Mouse (Mus musculus): ENCODE data around the gene Gipr. TPM values are rescaled to one million over a fixed set of nuclear protein-coding genes. Genes with fewer than 3 reads are reported as not detected.

Gipr gene
- polyA plus RNA-seq, 1 experiment from 2014 or later: 3.1 TPM

DNA sequence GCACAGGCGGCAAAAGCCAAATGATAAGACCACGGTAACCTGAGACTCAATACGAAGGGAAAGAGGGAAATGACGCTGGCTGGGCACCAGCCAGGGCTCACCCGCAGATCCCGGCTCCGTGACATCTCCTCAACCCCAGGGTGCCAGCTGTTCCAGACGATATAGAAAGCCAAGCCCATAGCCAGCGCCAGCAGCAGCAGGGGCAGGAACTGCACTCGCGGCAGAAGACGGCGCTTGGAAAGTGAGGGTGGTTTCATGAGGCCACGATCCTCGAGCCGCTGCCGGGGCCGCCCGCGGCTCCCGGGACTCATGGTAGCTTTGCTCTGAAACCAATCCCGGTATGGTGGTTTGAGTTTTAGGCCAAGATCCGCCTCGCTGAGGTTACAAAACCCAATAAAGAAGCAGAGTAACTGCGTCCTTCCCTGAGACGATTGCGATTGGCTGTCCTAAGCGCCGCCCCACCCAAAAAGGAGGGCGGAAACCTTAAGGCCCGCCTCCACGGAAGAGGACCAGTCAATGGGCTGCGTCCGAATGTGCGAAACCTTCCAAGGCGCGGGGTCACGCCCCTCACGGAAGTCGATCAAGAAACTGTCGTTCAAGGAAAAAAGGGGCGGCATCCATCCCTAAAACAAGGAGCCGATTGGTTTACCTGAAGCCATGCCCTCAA, 16.9 kb downstream of the Gipr start, which contains the start of gene Qpctl:
Gene Qpctl (minus strand): TSS at position 417 of the 667 bp plus-strand sequence.
- Histone ChIP-seq H3K9ac (replicated peaks; ENCODE audit: low read length) (peak within 1 kb of the TSS; percentile 63), H3K9me3 (ENCODE audit: control insufficient read depth, low read length) (no peaks in the 10 kb centered on the region), H3K4me1 (ENCODE audit: control insufficient read depth, insufficient read depth, low read length) (peaks cover 17% of the 10 kb centered on the region), H3K4me2 (ENCODE audit: low read length) (peak within 1 kb of the TSS; percentile 80), H3K27ac (replicated peaks; ENCODE audit: low read depth, low read length) (peak within 1 kb of the TSS; percentile 85), H3K27me3 (ENCODE audit: control insufficient read depth, insufficient read depth, low read length) (no peaks in the 10 kb centered on the region), H3K4me3 (replicated peaks; ENCODE audit: low read depth, low read length) (peak within 1 kb of the TSS; percentile 68), H3K36me3 (ENCODE audit: control insufficient read depth, insufficient read depth, low read length) (peaks cover 33% of the 10 kb centered on the region)
- peak; percentile 97 for ATAC-seq (ENCODE audit: low FRiP score, low TSS enrichment)
- peak; percentile 99 for DNase-seq
- WGBS: under 1% methylated on average over 43 of the region's 43 CpGs

DNA sequence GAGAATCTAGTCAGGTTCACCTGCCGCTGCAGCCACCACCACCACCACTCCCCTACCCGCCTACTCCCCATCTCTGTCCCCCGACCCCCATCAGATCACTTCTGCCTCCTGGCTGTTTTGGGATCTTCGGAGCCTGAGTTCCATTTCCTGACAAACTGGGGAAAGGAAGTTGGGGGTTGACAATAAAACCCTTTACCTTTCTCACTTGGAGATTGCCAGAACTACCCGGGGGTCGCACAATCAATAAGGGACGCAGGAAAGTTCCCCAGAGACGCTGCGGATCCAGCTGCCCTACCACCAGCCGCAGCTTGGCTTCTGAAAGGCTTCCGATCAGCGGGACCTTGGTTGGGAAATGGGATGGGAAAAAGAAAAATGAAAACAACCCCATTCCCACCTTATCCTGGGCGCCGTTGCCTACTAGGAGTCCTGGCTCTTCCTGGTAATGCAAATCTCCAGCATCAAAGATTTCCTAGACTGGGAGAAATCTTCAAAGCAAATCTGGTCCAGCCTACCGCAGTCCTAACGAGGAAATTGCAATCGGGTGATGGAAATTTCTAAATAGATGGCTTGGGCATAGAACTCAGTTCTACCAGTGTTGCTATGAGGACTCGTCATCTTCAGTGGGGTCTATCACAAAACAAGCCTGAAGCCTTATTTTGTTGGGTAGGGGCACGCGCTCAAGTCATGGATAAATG, 17.6 kb downstream of the Gipr start:
- Histone ChIP-seq H3K9ac (replicated peaks; ENCODE audit: low read length) (peak overlapping the region; percentile 63), H3K4me3 (replicated peaks; ENCODE audit: low read depth, low read length) (peak overlapping the region; percentile 68), H3K4me1 (ENCODE audit: control insufficient read depth, insufficient read depth, low read length) (peaks cover 17% of the 10 kb centered on the region), H3K9me3 (ENCODE audit: control insufficient read depth, low read length) (no peaks in the 10 kb centered on the region), H3K4me2 (ENCODE audit: low read length) (peak overlapping the region; percentile 80), H3K36me3 (ENCODE audit: control insufficient read depth, insufficient read depth, low read length) (peaks cover 26% of the 10 kb centered on the region), H3K27ac (replicated peaks; ENCODE audit: low read depth, low read length) (peak overlapping the region; percentile 85), H3K27me3 (ENCODE audit: control insufficient read depth, insufficient read depth, low read length) (no peaks in the 10 kb centered on the region)
- ATAC-seq (ENCODE audit: low FRiP score, low TSS enrichment) (no peak), DNase-seq (no peak)
- WGBS: 11% methylated on average over 20 of the region's 20 CpGs

DNA sequence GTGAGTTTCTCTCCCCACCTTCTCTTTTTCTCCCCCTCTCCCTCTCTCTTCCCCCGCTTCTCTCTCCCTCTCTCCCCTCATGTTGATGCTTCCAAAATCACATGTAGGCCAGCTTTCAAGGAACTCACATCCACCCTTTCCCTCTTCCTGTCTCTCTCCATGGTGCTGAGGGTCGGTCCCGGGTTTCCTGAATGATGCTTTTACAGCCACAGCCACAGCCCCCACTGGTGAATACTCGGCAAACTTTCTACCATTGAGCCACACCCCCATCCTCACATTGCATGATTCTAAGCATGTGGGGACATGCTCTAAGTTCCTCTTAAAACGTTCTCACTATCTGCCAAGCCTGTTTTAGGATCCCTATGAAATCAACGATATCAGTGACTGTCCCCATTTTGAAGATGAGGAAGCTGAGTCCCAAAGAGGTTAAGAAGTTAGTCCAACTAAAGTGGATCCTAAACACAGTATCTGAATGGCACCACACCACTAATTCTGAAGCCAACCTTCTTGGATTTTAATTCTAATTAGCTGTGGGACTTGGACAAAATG, 18.4 kb downstream of the Gipr start:
- Histone ChIP-seq H3K9ac (replicated peaks; ENCODE audit: low read length) (peak overlapping the region; percentile 63; the same call in 1 of the 2 replicates), H3K4me3 (replicated peaks; ENCODE audit: low read depth, low read length) (peak overlapping the region; percentile 68; the same call in 1 of the 2 replicates), H3K36me3 (ENCODE audit: control insufficient read depth, insufficient read depth, low read length) (peaks cover 26% of the 10 kb centered on the region), H3K9me3 (ENCODE audit: control insufficient read depth, low read length) (no peaks in the 10 kb centered on the region), H3K4me1 (ENCODE audit: control insufficient read depth, insufficient read depth, low read length) (peaks cover 17% of the 10 kb centered on the region), H3K4me2 (ENCODE audit: low read length) (peak overlapping the region; percentile 80), H3K27ac (replicated peaks; ENCODE audit: low read depth, low read length) (no peak overlapping the region), H3K27me3 (ENCODE audit: control insufficient read depth, insufficient read depth, low read length) (no peaks in the 10 kb centered on the region)
- ATAC-seq (ENCODE audit: low FRiP score, low TSS enrichment) (no peak), DNase-seq (no peak)
- 65% methylated on average over 6 of the region's 6 CpGs for WGBS

DNA sequence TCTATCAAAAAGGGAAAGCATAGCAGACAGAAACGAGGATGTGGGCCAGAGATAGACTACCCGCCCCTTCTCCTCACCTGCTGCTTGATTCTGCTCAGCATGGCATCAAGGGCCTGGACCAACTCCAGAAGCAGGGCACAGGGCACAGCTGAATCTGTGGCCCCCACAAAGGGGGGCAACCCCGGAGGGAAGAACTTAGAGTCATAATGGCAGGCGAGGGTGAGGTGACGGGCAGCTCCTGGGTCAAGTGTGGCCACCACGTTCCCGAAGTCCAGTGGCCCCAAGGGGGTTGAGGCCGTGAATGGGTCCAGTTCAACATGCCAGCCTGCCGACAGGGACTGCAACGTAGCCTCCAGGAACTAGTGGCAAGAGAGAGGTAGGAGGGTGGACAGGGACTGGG, 19.1 kb downstream of the Gipr start:
- Histone ChIP-seq H3K36me3 (ENCODE audit: control insufficient read depth, insufficient read depth, low read length) (peaks cover 26% of the 10 kb centered on the region), H3K27me3 (ENCODE audit: control insufficient read depth, insufficient read depth, low read length) (no peaks in the 10 kb centered on the region), H3K9ac (replicated peaks; ENCODE audit: low read length) (no peak overlapping the region), H3K4me3 (replicated peaks; ENCODE audit: low read depth, low read length) (no peak overlapping the region), H3K9me3 (ENCODE audit: control insufficient read depth, low read length) (no peaks in the 10 kb centered on the region), H3K27ac (replicated peaks; ENCODE audit: low read depth, low read length) (no peak overlapping the region), H3K4me1 (ENCODE audit: control insufficient read depth, insufficient read depth, low read length) (peaks cover 17% of the 10 kb centered on the region), H3K4me2 (ENCODE audit: low read length) (no peak overlapping the region)
- WGBS: 88% methylated on average over 10 of the region's 10 CpGs
- DNase-seq: no peak
- ATAC-seq (ENCODE audit: low FRiP score, low TSS enrichment): no peak

DNA sequence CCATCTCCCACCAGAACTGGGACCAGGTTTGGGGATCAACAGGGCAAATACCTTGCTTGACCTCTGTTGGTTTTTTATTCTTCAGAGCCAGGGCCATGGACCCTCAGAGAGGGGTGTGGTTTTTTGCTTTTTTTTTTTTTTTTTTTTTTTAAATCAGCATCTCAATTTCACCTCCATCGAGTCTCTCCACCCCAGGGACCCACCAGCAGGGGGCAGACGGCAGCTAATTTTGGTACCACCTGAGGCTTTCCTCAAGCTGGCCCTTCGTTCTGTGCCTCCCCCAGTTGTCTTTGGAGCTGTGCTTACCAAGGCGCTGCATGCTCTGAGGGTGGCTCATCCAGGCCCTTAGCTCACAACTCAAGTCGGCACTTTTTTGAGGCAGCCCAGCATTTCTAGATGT, 28.5 kb downstream of the Gipr start:
- 48% methylated on average over 5 of the region's 5 CpGs for WGBS
- H3K36me3 ChIP-seq (ENCODE audit: control insufficient read depth, insufficient read depth, low read length): peaks cover 65% of the 10 kb centered on the region

DNA sequence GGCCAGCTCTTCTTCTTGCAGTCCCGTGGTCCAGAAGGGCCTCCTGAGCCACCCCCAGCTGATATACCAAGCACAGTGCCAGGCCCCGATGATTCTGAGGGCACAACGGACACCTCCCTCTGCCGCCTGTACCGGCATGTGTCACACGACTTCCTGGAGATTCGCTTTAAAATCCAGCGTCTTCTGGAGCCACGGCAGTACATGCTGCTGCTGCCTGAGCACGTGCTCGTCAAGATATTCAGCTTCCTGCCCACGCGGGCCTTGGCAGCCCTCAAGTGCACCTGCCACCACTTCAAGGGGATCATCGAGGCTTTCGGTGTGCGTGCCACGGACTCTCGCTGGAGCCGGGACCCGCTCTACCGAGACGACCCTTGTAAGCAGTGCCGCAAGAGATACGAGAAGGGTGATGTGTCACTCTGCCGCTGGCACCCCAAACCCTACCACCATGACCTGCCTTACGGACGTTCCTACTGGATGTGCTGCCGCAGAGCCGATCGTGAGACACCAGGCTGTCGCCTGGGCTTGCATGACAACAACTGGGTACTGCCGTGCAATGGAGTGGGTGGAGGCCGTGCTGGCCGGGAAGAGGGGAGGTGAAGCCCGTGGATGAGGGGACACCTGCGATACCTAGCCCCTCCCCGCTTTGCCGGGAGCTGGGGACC, 29.1 kb downstream of the Gipr start:
- Histone ChIP-seq H3K4me2 (ENCODE audit: low read length) (no peak overlapping the region), H3K4me1 (ENCODE audit: control insufficient read depth, insufficient read depth, low read length) (peaks cover 5% of the 10 kb centered on the region; the same call in 1 of the 2 replicates), H3K9ac (replicated peaks; ENCODE audit: low read length) (no peak overlapping the region), H3K27me3 (ENCODE audit: control insufficient read depth, insufficient read depth, low read length) (no peaks in the 10 kb centered on the region), H3K36me3 (ENCODE audit: control insufficient read depth, insufficient read depth, low read length) (peaks cover 61% of the 10 kb centered on the region), H3K4me3 (replicated peaks; ENCODE audit: low read depth, low read length) (no peak overlapping the region), H3K9me3 (ENCODE audit: control insufficient read depth, low read length) (no peaks in the 10 kb centered on the region), H3K27ac (replicated peaks; ENCODE audit: low read depth, low read length) (no peak overlapping the region)
- DNase-seq (no peak), ATAC-seq (ENCODE audit: low FRiP score, low TSS enrichment) (peak; percentile 24; the same call in 1 of the 2 replicates)
- 95% methylated on average over 38 of the region's 38 CpGs for WGBS

More for the DNA sequence above, 28.5 kb downstream of the Gipr start:
- H3K27ac ChIP-seq (replicated peaks; ENCODE audit: low read depth, low read length): no peak overlapping the region
- DNase-seq: peak; percentile 56
- no peak for ATAC-seq (ENCODE audit: low FRiP score, low TSS enrichment)
- no peaks in the 10 kb centered on the region for H3K27me3 ChIP-seq (ENCODE audit: control insufficient read depth, insufficient read depth, low read length)
- H3K9ac ChIP-seq (replicated peaks; ENCODE audit: low read length): no peak overlapping the region
- no peaks in the 10 kb centered on the region for H3K9me3 ChIP-seq (ENCODE audit: control insufficient read depth, low read length)
- H3K4me1 ChIP-seq (ENCODE audit: control insufficient read depth, insufficient read depth, low read length): no peaks in the 10 kb centered on the region
- H3K4me2 ChIP-seq (ENCODE audit: low read length): no peak overlapping the region
- H3K4me3 ChIP-seq (replicated peaks; ENCODE audit: low read depth, low read length): no peak overlapping the region

DNA sequence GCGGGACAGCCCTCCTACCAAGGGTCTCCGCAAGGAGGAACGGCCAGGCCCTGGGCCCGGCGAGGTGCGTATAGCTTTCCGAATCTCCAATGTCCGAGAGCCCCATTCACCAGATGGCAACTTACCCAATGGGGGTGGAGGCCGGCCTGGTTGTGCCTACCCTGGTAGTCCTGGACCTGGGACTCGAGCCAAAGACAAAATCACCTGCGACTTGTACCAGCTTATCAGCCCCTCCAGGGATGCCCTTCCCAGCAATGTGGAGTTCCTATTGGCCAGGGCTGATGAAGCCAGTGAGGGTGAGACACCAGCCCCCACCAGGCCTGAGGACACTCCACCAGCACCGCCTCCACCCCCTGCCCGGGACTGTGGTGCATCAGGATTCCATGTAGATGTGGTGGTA, 29.8 kb downstream of the Gipr start:
- 95% methylated on average over 13 of the region's 13 CpGs for WGBS
- no peak overlapping the region for H3K4me3 ChIP-seq (replicated peaks; ENCODE audit: low read depth, low read length)
- H3K4me1 ChIP-seq (ENCODE audit: control insufficient read depth, insufficient read depth, low read length): peaks cover 6% of the 10 kb centered on the region; the same call in 1 of the 2 replicates
- H3K9ac ChIP-seq (replicated peaks; ENCODE audit: low read length): no peak overlapping the region
- DNase-seq: no peak
- H3K4me2 ChIP-seq (ENCODE audit: low read length): no peak overlapping the region
- no peak overlapping the region for H3K27ac ChIP-seq (replicated peaks; ENCODE audit: low read depth, low read length)
- no peaks in the 10 kb centered on the region for H3K27me3 ChIP-seq (ENCODE audit: control insufficient read depth, insufficient read depth, low read length)
- H3K36me3 ChIP-seq (ENCODE audit: control insufficient read depth, insufficient read depth, low read length): peaks cover 59% of the 10 kb centered on the region
- H3K9me3 ChIP-seq (ENCODE audit: control insufficient read depth, low read length): no peaks in the 10 kb centered on the region
- no peak for ATAC-seq (ENCODE audit: low FRiP score, low TSS enrichment)

DNA sequence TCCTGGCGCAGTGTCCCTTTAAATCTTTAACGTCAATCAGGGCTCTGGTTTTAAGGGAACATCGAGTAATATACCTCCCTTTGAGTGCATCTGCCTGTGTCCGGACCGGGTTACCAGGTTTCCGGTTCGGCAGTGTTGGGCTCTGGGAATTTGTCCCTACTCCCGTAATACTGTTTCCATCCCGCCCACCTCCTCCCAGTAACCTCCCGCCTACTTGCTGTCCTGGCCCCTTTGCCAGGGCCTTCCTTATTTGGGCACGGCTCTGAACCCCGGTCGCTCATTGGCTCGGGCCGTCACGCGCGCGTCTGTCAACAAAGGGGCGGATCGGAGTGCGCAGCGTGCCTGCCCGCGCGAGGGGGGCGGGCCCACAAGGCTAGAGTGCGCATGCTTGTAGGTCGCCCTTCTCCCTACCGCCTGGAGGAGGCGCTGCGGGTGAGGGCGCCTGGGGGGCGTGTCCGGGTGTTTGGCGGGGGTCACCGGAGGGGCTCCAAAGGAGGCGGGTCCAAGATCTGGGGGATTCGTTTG, 34.5 kb downstream of the Gipr start:
- ATAC-seq (ENCODE audit: low FRiP score, low TSS enrichment): peak; percentile 99
- Histone ChIP-seq H3K9ac (replicated peaks; ENCODE audit: low read length) (peak overlapping the region; percentile 52), H3K27ac (replicated peaks; ENCODE audit: low read depth, low read length) (peak overlapping the region; percentile 89), H3K4me1 (ENCODE audit: control insufficient read depth, insufficient read depth, low read length) (peaks cover 9% of the 10 kb centered on the region; the same call in 1 of the 2 replicates), H3K4me3 (replicated peaks; ENCODE audit: low read depth, low read length) (peak overlapping the region; percentile 47), H3K9me3 (ENCODE audit: control insufficient read depth, low read length) (no peaks in the 10 kb centered on the region), H3K4me2 (ENCODE audit: low read length) (peak overlapping the region; percentile 68), H3K27me3 (ENCODE audit: control insufficient read depth, insufficient read depth, low read length) (no peaks in the 10 kb centered on the region), H3K36me3 (ENCODE audit: control insufficient read depth, insufficient read depth, low read length) (peaks cover 17% of the 10 kb centered on the region)
- under 1% methylated on average over 39 of the region's 39 CpGs for WGBS
- peak; percentile 98 for DNase-seq

Measured in midbrain, embryonic 14.5 days (tissue).